Mouse (Mus musculus): ENCODE measurements around the gene Cdk15.

Gene Cdk15

DNA sequence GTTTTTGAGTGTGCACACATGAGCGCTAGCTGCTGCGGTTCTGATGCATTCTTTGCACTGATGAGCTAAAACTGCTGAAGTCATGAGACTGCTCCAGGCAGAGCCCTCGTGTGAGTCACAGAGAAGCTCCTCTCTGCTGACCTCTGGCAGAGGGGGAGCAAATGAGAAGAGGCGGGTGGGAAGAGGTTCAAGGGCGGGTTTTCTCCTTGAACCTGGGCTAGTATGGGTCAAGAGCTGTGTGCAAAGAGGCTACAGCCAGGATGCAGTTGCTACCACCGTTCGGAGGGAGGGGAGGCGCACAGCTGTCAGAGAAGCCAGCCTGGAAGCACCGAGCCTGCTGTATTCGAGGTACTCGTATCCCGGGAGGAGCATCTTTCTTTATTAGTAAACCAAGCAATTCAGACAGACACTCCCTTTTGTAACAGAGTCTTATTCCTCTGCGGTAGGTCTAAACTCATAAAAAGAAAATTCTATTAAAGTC, at the start of gene Cdk15:
Gene Cdk15, plus strand, starts transcription at position 156 of the 481 bp plus-strand sequence.
- no peak for DNase-seq

GRCm38 (mm10) chr1:59208331-59208730, 48.4 kb upstream of the Cdk15 start:
- no peak for DNase-seq

GRCm38 (mm10) chr1:59211651-59212050, 45.1 kb upstream of the Cdk15 start:
- no peak for DNase-seq

GRCm38 (mm10) chr1:59212076-59212779, 44.5 kb upstream of the Cdk15 start:
- DNase-seq = no peak

DNA sequence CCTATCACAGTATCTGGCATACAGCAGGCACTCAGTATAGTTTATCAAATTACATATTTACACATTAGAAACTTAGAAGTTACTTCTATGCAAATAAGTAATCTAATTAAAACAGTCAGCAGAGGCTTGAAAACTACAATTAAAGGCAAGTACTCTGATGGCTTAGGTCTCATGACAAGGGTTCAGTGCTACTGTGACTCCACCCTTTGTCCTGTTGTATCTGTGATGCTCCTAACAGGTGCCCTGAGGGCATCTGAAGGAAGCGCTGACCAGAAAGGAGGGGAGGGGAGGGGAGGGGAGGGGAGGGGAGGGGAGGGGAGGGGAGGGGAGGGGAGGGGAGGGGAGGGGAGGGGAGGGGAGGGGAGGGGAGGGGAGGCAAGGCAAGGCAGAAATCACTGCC, 43.8 kb upstream of the Cdk15 start:
- no peak for DNase-seq

- DNase-seq = no peak
Observed at GRCm38 (mm10) chr1:59215446-59215845, 41.3 kb upstream of the Cdk15 start.

GRCm38 (mm10) chr1:59220371-59220770, 36.3 kb upstream of the Cdk15 start:
- no peak for DNase-seq

GRCm38 (mm10) chr1:59221591-59221990, 35.1 kb upstream of the Cdk15 start:
- DNase-seq = no peak

DNA sequence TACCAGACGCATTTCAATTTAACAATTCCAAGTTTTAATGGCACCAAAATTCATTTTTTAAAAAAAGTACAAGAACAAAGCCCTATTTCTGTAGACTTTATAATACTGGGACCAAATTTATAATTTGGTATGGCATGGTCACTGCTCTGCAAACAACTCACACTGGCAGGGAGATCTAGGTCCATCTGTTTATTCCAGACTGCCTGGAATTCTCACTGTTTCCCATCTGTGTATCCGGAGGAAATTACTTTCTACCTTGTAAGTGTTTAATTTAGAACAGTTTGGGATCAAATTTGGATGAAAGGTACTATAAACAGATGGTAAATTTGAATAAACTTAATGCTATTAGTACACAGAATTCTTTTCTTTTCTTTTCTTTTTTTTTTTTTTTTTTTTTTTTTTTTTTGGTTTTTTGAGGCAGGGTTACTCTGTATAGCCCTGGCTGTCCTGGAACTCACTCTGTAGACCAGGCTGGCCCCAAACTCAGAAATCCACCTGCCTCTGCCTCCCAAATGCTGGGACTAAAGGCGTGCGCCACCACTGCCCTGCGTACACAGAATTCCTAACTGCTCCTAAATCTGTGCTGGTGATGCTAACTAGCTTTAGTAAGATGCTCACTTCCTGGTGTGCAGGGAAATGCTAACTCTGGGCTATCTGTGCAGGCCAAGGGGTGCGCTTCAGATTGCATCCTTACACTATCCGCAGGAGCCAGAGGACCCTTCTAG, 34.4 kb upstream of the Cdk15 start:
- no peak for DNase-seq

- no peak for DNase-seq
Observed at GRCm38 (mm10) chr1:59228552-59228951, 28.2 kb upstream of the Cdk15 start.

- no peak for DNase-seq
Observed at GRCm38 (mm10) chr1:59229187-59229586, 27.5 kb upstream of the Cdk15 start.

DNA sequence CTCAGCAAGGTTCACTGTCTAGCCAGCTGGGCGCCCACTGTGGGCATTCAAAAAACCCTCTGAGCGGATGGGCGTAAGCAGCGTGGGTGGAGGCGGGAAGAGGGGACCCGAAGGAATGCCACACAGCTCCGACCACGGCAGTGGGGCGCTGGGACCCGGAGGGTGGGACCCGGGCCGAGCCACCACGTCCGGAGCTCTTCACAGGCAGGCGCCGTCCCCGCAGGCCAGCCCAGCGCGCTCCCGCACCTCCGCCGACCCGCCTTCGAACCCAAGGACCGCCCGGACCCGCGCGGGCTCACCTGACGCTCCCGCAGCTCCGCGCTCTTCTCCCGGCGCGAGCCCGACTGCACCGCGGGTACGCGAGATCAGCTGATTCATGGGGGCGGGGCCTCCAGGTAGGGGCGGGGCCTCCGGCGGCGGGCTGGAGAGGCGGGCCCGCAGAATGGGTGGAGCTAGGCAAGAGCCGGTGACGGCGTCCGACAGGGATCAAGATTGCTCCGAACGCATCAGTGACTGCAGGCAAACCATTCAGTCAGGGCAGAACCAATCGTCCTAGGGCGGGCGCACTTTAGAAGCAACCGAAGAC, 19.8 kb upstream of the Cdk15 start, which contains the start of gene Als2:
Gene Als2, minus strand, starts transcription at position 376 of the 586 bp plus-strand sequence.
- DNase-seq = peak; percentile 100

- peak; percentile 73 for DNase-seq
Observed at GRCm38 (mm10) chr1:59237614-59238211, 19.0 kb upstream of the Cdk15 start.

GRCm38 (mm10) chr1:59243770-59244169, 12.9 kb upstream of the Cdk15 start:
- DNase-seq = no peak

DNA sequence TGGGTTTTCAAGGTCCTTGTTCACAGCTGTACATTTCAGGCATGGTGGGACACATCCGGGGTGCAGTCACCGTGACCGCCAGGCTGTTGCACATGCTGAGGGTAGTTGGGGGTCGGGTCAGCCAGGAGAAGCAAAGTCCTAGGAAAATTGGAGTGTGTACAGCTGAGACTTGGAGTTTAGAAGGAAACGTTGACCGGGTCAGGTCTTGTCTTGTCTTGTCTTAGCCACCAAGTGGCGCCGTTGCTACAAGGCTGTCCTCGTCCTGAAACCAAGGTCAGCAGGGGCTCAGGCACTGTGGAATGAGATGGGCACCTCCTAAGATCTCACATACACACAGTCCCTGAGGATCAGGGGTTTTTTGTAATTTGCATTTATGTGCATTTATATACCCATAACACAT, 9.1 kb upstream of the Cdk15 start:
- peak; percentile 60 for DNase-seq

- no peak for DNase-seq
Observed at GRCm38 (mm10) chr1:59252762-59253161, 3.9 kb upstream of the Cdk15 start.

- DNase-seq = no peak
Observed at GRCm38 (mm10) chr1:59253301-59253909, 3.3 kb upstream of the Cdk15 start.

DNA sequence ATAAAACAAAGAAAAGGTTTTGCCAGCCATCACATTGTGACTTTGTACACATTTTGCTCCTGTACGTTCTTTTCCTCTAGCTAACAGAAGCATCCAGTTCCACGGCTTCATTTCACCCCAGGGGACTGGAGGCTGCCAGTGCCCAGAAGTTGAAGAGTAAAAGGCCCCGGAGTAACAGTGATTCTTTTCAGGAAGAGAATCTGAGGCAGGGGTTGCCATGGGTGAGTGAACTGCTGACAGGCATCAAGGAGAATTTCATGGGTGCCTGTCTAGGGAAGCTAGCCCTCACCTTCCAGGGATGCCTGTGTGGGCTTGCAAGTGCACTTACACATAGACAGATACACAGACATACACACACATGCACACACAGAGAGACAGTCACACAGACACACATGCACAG, 1.0 kb downstream of the Cdk15 start:
- no peak for DNase-seq

GRCm38 (mm10) chr1:59268931-59269330, 12.2 kb downstream of the Cdk15 start:
- no peak for DNase-seq

- no peak for DNase-seq
Observed at GRCm38 (mm10) chr1:59269466-59269865, 12.8 kb downstream of the Cdk15 start.

DNA sequence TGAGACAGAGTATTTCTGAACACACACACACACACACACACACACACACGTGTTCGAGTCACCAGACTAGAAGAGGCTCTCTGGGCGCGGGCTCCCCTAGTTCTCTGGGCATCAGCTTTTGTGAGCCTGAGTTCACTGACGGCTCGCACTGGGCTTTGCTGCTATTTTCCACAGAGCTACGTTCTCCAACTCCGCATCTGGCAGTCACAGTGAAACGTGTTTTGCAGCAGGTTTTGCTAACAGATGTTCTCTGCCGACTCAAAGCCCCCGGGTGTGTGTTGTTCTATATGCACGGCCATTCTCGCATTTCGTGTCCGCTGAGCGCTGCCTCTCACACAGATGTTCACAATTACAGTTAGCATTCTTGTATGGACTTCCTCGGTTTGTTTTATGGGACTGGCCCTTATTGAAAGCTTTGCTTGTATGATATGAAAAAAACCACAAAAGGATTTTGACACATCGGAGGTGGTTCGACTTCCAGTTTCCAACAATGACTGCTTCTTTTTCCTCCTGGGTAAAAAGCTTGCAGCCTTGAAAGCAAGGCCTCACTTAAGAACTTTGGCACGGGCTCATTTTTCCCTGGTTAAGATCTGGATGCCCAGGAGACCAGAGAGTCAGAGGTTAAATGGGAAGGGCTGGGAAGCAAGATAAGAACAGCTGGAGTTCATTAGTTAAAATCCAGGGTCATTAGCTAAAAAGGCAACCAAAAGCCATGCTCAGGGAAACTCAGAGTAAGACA, 13.4 kb downstream of the Cdk15 start:
- no peak for DNase-seq

DNA sequence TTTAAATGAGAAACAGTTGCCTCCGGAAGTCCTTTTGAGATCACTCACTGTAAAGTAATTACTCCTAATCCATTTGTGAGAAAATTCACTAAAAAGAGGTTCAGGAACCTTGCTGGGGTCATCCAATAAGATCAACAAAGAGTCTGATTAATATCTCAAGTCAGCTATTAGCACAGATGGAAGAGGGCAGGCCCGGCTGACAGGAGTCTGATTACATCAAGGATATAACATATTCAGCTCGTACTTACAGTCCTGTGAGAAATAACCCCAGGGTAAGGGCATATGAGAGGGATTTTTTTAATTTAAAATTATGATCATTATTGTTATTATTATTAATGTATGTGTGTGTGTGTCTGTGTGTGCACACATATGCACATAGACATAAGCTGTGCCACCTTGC, 15.5 kb downstream of the Cdk15 start:
- no peak for DNase-seq

Data from thymus, postnatal 4 days (tissue).